Mouse (Mus musculus): ENCODE measurements around the gene Hist1h3b.
"Not testable (repeated sequence)": the region's sequence is repeated elsewhere in the genome, so short reads cannot be mapped to it uniquely, and the experiment has no call there.

The Hist1h3b gene

DNA sequence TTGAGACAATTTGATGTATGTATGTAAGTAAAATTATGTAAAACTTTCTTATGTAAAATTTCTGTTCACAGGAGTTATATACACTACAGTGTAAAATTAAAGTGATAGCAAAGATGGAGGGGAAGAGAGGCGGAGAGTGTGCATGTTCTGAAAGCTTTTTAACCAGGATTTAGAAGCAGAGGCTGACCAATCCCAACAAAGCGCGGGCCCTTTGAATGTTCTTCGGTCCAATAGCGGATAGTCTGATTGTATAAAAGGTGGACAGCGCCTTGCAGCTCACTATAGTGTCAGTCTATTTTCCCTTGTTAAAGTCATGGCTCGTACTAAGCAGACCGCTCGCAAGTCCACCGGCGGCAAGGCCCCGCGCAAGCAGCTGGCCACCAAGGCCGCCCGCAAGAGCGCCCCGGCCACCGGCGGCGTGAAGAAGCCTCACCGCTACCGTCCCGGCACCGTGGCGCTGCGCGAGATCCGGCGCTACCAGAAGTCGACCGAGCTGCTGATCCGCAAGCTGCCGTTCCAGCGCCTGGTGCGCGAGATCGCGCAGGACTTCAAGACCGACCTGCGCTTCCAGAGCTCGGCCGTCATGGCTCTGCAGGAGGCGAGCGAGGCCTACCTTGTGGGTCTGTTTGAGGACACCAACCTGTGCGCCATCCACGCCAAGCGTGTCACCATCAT, at the start of gene Hist1h3b:
Gene Hist1h3b (plus strand): TSS at position 201 of the 675 bp plus-strand sequence.
- DNase-seq (ENCODE audit: inconsistent age in 2 of 2, low spot score in 1 of 2): peak; percentile 84 to 95

DNA sequence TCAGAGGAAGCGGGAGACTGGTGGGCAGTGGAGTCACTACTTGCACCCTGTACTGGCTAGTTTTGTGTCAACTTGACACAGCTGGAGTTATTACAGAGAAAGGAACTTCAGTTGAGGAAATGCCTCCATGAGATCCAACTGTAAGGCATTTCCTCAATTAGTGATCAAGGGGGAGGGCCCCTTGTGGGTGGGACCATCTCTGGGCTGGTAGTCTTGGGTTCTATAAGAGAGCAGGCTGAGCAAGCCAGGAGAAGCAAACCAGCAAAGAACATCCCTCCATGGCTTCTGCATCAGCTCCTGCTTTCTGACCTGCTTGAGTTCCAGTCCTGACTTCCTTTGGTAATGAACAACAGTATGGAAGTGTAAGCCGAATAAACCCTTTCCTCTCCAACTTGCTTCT, 49.3 kb upstream of the Hist1h3b start:
- DNase-seq (ENCODE audit: inconsistent age in 2 of 2, low spot score in 1 of 2): not testable (repeated sequence)

DNA sequence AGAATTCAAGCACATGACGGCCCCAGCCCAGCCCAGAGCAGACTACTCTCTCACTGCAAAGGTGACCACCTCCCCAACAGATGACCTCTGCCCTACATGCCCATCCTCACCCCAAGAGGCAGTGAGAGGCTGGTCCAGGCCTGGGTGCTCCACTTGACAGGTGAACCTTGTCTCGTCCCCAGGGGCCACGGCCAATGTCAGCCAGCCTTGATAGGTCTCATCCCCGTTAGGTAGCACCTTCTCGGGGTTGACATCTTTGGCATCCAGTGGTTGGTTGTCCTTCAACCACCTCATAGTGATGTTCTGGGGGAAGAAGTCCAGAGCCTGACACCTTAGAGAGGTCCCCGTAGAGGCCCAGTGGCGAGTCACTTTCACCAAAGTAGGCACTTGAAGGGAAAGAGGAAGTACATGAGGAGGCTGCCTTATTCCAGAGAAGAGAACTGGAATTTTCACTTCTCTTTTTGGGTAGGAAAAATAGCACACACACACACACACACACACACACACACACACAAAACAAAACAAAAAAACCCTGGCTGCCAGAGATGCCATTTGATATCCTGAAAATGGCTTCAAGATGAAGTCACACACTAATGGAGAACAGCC, 46.2 kb upstream of the Hist1h3b start:
- DNase-seq (ENCODE audit: inconsistent age in 2 of 2, low spot score in 1 of 2): no peak

DNA sequence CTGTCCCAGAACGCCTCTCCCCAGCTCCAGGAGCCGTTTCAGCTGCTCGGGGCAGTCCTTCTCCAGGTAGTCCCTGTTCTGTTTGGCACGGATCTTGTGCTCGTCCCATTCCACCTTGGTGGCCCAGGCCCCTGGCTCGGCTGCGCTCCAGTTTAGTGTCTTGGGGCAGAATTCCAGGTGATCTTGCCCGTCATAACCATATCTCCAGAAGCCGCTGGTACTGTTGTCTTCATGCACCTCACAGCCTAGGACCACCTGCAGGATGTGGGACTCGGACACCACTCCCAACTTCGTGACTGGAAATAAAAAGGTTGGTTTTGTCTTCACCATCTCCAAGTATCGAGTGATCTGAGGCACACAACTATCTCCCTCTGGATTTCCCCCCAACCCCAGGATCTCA, 45.3 kb upstream of the Hist1h3b start:
- no peak for DNase-seq (ENCODE audit: inconsistent age in 2 of 2, low spot score in 1 of 2)

DNA sequence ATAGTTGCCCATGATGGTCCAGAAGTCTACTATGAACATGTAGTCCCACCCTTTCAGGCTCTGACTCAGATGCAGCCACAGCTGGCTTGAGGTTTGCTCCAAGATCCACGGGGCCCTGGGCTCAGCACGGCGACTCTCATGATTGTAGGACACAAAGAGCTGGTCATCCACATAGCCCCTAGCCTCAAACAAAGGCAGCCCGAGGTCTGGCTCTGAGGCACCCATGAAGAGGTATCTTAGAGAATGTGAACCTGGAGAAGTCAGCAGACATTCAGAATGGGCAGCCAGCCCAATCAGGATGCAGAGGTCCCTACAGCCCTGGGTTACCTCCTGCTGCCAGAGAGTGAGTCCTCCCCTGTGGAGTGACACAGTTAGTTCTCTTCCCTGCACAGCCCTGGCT, 44.0 kb upstream of the Hist1h3b start:
- no peak for DNase-seq (ENCODE audit: inconsistent age in 2 of 2, low spot score in 1 of 2)

DNA sequence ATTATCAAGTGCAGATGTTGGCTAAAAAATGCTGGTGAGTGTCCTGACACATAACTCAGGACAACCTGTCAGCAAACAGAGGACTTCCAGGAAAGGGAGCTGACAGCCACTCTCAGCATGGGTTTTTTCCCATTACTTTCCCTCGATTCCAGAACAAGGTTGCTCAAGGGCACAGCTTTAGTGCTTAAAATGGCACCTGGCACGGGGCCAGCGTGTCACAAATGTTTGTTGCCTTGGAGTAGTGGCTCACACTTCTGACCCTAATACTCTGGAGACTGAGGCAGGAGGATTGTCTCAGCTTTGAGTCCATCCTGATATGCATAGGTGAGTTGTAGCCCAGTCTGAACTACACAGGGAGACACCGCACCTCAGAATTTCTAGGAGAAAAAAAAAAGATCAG, 43.4 kb upstream of the Hist1h3b start:
- peak in 1 of 2 experiments; percentile 56 for DNase-seq (ENCODE audit: inconsistent age in 2 of 2, low spot score in 1 of 2)

DNA sequence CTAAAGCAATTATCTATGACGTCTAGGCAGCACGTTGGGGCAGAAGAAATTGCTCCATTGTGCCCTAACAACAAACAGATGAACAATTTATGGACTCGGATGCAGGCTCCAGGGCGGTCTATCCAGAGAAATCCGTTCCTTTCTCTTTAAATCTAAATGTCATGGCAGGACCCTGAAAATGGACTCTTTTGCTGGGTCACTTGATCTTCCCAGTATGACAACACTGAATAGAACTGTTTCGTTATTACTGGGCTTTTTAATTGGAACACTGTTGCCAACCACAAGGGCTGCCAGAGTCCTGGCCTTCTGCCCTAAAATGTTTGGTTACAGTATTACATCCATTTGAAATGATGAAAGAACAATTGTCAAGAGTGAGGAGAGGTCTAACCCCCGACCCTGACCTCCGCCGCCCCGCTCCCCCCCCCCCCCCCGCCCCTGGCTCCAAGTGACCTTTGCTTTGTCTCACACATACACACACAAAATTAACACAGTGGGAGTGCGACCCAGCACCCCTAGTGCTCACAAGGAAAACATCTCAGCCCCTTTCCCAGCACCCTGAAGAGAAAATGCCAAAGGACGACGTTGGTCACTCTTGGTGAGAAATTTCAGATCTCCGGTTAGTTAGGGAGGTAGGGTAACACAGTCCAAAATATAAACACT, 42.2 kb upstream of the Hist1h3b start:
- DNase-seq (ENCODE audit: inconsistent age in 2 of 2, low spot score in 1 of 2): peak in 1 of 2 experiments; percentile 73

DNA sequence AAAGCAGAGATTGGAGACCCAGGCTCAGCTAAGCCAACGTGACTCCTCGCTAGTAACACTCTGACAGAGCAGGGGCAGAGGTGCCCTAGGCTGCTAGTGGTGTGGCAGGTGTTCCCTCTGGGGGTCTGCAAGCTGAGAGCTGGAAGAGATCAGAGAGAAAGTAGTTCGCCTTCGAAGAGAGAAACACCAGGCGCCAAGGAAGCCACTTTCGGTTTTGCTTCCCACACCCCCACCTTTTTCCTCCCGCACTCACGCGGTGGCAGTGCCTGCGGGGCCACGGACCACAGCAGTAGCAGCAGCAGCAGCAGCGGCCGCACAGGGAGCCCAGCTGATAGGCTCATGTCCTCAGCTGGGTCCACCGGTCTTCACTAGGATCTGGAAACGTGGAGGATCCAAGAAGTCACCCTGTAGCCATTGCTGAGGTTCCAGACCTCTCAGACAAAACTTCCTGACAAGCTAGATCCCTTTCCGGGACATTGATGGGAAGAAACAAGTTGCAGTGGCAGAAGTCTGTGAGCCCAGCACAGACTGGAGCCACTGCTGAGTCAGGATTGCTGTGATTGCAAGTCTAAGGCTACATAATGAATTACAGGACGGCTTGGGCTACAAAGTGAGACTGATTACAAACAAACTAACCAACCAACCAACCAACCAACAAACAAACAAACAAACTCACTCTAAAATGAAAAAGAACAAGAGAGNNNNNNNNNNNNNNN, 41.5 kb upstream of the Hist1h3b start, which contains the start of gene Hfe:
Gene Hfe (minus strand): TSS at position 481 of the 716 bp plus-strand sequence.
- peak; percentile 77 to 92 for DNase-seq (ENCODE audit: inconsistent age in 2 of 2, low spot score in 1 of 2)

DNA sequence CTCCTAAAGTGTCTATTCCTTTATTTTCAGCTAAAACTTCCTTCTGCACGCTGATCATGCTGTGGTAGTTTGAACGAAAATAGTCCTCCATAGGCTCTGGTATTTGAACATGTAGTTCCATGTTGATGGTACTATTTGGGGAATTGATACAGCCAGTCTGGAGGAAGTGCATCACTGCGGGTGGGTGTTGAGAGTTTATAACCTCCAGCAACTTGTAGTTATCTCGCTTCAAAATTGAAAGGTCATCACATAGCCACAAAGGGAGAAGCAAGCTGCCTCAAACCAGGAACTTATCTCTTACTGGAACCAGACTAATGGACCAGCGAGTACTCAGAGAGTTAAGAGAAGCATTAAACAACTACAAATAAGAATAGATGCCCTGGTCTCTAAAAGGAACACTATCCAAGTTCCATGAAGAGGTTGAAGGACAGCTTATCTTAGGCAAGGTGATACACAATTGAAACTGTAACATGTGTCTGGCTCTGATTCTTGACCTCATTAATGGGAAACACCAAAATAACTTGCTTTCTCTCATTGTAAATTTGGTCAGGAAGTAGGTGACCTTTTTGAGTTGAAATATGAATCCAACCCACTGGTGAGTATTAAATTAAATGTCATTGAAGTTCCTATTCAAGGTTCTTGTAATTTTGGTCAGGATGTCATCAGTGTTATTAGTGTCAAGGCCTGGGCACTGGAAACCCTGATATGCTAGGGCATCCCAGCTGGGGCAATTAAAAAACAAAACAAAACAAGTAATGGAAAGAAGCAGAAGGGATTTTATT, 35.6 kb upstream of the Hist1h3b start:
- peak in 1 of 2 experiments; percentile 66 for DNase-seq (ENCODE audit: inconsistent age in 2 of 2, low spot score in 1 of 2)

DNA sequence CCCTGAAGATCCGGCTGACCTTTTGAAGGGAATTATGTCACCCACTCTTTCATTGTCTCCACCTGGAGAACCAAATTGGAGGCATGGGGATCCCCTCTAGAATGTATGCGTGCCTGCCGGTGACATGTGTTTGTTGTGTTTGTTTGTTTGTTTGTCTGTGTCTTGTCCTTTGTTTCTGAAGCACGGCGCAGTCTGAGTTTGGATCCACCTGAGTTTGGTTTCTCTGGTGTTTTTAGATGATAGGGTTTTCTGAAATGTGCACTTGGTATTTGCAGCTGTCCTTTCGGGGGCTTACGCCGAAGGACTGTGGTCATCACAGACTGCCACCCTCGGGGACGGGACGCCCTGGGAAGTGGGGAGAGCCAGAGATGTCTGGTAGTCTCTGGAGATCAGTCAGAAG, 34.9 kb upstream of the Hist1h3b start:
- DNase-seq (ENCODE audit: inconsistent age in 2 of 2, low spot score in 1 of 2): no peak

DNA sequence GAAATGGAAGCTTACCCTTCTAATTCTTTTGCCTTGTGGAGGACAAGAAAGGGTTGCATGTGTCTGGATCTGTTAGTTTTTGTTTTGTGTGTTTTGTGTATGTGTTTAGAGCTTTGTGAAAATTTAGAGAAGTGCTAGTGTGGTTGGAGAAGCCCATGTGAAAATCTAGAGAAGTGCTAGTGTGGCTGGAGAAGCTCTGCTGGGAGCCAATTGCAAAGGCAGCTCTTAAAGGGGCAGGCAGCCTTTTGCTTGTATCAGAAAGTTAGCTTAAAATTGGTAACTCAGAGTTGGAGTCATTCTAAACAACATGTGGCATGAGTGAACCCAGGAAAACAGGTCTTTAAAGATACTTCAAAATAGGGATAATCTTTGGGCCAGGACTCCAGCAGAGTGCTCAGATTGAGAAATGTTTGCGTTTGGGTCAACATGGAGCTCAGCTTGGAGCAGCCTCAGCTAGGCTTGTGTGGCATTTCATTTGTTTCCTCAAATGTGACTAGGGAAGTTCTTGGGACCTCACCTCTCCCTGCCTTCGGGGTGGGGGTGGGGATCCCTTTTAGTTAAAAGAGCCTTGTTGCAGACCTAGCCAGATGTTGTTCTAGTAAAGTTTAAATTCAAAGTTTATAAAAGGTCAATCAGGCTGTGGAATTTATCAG, 34.3 kb upstream of the Hist1h3b start:
- not testable (repeated sequence) for DNase-seq (ENCODE audit: inconsistent age in 2 of 2, low spot score in 1 of 2)

DNA sequence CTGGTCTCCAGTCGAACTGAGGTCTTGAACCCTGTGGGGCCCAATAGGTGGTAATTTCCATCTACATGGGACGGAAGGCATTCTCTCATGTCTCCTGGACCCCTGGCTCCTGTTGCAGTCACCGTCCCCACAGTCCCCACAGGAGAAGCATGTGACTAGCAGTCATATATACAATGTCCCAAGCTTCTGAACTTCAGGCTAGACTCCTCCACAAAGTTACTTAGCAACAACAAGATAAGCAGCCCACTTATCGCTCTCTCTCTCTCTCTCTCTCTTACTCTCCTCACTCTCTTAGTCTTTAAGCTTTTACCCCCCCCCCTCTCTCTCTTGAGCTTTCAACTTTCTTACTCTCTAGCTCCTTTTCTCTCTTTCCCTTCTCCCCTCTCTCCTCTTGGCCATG, 27.8 kb upstream of the Hist1h3b start:
- no peak for DNase-seq (ENCODE audit: inconsistent age in 2 of 2, low spot score in 1 of 2)

DNA sequence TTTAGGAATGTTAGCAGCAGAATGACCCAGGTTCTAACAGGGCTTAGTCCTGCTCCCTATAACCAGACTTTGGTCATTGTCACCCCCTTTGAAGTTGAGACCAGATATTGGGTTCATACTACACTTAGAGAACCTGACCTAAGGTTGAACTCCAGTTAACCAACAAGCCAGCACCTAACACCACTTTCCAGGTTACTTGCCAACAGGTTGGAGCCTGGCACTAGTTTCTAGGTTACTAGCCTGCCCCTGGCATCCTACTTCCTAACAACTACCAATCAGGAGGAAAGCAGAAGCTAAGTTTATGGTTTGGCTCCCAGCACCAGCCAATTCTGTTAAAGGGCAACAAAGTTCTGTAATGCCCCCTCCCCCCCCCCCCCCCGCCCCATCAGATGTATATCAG, 26.9 kb upstream of the Hist1h3b start:
- no peak for DNase-seq (ENCODE audit: inconsistent age in 2 of 2, low spot score in 1 of 2)

DNA sequence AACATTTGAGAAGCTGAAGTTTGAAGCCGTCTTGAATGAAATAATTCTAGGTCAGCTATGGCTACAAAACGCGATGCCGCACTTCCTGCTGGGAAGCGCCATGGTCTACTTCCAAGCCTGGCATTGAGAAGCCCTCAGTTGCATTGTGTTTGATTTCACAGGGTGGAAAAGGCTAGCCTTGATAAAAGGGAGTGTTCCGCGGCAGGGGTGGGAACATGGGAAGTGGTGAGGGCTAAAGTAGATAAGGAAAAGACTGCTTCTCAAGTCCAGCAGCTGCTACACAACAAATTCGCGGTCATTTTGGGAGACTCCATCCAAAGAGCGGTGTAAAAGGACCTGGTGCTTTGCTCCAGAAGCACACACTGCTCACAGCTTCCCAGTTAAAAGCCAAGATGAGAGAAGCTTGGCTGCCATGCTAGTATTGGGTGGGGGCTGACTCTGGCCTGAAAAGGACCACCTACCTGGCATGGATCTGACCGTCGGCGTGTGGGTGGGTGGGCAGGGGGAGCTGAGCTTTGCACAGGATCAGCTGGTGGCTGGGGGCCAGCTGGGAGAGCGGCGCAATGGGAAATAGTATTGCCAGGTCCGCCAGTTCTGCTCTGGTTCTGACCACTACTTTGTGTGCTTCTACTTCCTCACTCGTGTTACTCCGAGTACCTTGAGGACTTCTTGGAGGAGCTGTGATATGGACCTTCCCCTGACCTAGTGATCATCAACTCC, 23.4 kb upstream of the Hist1h3b start:
- DNase-seq (ENCODE audit: inconsistent age in 2 of 2, low spot score in 1 of 2): no peak

DNA sequence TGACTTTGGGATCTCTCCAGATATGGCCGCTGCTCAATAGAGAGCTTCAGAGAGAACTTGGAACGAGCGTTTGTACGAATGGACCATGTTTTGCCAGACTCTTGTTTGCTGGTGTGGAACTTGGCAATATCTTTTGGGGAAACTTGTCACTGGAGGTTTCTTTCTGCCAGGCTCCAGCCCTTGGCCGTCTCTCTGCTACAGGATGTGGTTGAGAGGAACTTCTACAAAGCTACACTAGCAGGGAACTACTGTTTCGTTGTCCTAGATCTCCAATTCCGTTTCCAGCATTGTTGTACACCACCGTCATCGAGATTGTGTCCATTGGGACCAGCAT, 22.9 kb upstream of the Hist1h3b start:
- DNase-seq (ENCODE audit: inconsistent age in 2 of 2, low spot score in 1 of 2): no peak

DNA sequence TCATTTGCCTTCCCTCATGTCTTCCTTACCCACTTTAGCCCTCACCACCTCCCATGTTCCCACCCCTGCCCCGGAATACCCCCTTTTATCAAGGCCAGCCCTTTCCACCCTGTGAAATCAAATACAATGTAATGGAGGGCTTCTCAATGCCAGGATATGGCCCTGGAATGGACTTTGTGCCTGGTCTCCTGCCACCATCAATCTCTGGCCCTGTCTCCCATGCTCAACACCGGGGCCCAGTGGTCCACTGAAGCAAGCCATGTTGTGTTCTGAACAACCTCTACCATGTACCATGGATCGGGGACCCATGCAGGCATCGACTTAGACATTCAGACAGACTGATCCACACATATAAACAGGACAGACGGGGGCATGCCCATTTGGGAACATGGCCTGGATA, 22.4 kb upstream of the Hist1h3b start:
- DNase-seq (ENCODE audit: inconsistent age in 2 of 2, low spot score in 1 of 2): no peak

DNA sequence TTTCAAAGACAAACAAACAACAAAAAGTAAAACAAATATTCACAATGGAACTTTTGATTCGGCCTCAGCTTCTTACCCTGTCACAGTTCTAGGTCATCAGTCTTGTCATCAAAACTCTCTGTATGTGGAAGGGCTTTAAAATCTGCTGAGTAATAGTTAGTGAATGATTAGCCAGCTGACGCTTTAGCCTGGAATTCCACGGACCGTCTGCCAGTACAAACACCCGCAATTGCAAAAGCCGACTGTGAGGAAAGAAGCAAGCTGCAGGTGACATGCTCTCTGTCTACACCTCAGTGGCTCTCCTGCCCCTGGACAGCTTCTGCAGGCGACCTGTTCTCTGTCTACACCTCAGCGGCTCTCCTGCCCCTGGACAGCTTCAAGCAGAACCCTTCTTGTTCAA, 21.6 kb upstream of the Hist1h3b start:
- DNase-seq (ENCODE audit: inconsistent age in 2 of 2, low spot score in 1 of 2): peak in 1 of 2 experiments; percentile 75

DNA sequence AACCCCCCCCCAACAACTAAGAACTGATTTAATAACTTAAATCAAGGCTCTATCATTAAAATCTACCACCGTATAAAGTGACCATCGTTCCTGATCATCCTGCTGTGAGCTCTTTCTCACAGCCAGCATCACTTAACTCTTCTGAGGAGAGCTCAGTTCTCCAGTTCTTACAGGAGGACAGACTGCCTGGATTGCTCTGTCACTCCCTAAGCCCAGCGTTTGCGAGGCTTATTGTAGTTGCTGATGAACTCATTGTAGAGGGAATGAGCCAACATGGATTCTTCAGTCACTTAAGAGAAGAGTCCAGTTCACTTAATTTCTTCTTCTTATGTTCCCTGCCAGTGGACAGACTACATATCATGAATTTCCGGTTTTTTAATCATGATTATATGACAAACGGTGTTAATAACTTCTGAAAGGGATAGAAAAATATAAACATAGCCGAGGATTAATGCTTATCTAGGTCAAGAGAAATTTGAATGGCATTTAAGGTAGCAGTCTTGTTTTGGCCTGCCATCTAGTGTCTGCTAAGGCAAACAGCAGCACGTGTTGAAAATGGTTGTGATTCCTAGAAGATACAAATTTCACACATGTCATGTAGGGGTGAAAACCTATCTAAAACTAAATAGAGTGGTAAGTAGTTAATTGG, 19.8 kb upstream of the Hist1h3b start:
- DNase-seq (ENCODE audit: inconsistent age in 2 of 2, low spot score in 1 of 2): peak in 1 of 2 experiments; percentile 74

DNA sequence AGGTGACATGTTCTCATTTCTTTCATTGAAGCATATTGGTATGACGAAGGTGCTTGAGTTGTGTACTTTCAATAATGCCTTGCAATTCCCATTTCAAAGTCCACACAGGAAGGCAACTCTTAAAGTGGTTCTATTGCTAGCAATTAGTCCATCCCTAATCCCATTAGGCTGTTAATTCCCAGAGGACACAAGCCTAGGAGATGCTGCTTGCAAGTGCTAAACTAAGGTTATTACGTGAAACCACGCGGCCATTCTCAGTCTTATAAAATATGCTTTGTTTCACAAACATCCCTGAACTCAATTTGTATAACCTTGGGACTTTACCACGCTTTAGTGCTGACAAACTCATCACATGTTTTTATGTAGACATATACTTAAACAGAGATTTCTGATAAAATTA, 15.0 kb upstream of the Hist1h3b start:
- DNase-seq (ENCODE audit: inconsistent age in 2 of 2, low spot score in 1 of 2): no peak
